Mouse (Mus musculus) embryonic facial prominence, embryonic 15.5 days (tissue): ENCODE measurements around the gene Aurkaip1. TPM values are rescaled to one million over a fixed set of nuclear protein-coding genes. Genes with fewer than 3 reads are reported as not detected.

ENCODE experiments used
- ATAC-seq: fragments of 200-750 bp; cut with Nextera tagmentation; 2 replicates; pipeline ENCODE4 v1.8.0; 2017; ENCODE audit warnings: low read depth, moderate TSS enrichment; ENCODE audit not compliant: insufficient number of reproducible peaks, low FRiP score, low TSS enrichment
- H3K27ac ChIP-seq: fragments of 300-500 bp; sonication (generic); replicated peaks from 2 replicates; pipeline ENCODE4 v1.5.1; 2015; ENCODE audit warnings: mild to moderate bottlenecking, inconsistent platforms
- H3K27me3 ChIP-seq: fragments of 300-500 bp; sonication (generic); 2 replicates; pipeline ENCODE4 v1.6.1; 2015; ENCODE audit warnings: inconsistent platforms
- H3K36me3 ChIP-seq: fragments of 300-500 bp; sonication (generic); 2 replicates; pipeline ENCODE4 v1.6.1; 2015; ENCODE audit warnings: mild to moderate bottlenecking, inconsistent platforms
- H3K4me1 ChIP-seq: fragments of 300-500 bp; sonication (generic); 2 replicates; pipeline ENCODE4 v1.6.1; 2015; ENCODE audit warnings: inconsistent platforms
- H3K4me2 ChIP-seq: fragments of 300-500 bp; sonication (generic); replicated peaks from 2 replicates; pipeline ENCODE4 v1.6.1; 2015; ENCODE audit warnings: mild to moderate bottlenecking, inconsistent platforms
- H3K4me3 ChIP-seq: fragments of 300-500 bp; sonication (generic); replicated peaks from 2 replicates; pipeline ENCODE4 v1.5.1; 2015; ENCODE audit warnings: mild to moderate bottlenecking, inconsistent platforms
- H3K9ac ChIP-seq: fragments of 300-500 bp; sonication (generic); 2 replicates; pipeline ENCODE4 v1.6.1; 2015; ENCODE audit warnings: inconsistent platforms
- H3K9me3 ChIP-seq: fragments of 300-500 bp; sonication (generic); replicated peaks from 2 replicates; pipeline ENCODE4 v1.6.1; 2016; ENCODE audit warnings: inconsistent platforms
- WGBS: fragments of 180-500 bp; shearing (Covaris S2); methylation state at CpG from one replicate; pipeline ENCODE4 v1.1.7; 2015; 5-methylcytosine and 5-hydroxymethylcytosine counted together
- polyA plus RNA-seq: library from polyadenylated mRNA; unstranded; fragments of >200 nt; fragmentation: Nextera tagmentation; extraction: Ambion mirVana; gene quantifications from 2 replicates; pipeline ENCODE4 v1.2.1, GENCODE M21; 2015

Gene Aurkaip1
- polyA plus RNA-seq, 1 experiment from 2014 or later: 142 TPM

- Histone ChIP-seq H3K4me3 (peak overlapping the region; percentile 55), H3K36me3 (peaks cover 17% of the 10 kb centered on the region), H3K4me1 (peaks cover 49% of the 10 kb centered on the region), H3K27me3 (no peaks in the 10 kb centered on the region), H3K27ac (no peak overlapping the region), H3K9me3 (no peaks in the 10 kb centered on the region), H3K4me2 (peak overlapping the region; percentile 91), H3K9ac (no peak overlapping the region)
- no peak for ATAC-seq
- WGBS: 41% methylated on average over 38 of the region's 38 CpGs
Measured at GRCm38 (mm10) chr4:155841651-155842270, 10.7 kb downstream of the Aurkaip1 start.

DNA sequence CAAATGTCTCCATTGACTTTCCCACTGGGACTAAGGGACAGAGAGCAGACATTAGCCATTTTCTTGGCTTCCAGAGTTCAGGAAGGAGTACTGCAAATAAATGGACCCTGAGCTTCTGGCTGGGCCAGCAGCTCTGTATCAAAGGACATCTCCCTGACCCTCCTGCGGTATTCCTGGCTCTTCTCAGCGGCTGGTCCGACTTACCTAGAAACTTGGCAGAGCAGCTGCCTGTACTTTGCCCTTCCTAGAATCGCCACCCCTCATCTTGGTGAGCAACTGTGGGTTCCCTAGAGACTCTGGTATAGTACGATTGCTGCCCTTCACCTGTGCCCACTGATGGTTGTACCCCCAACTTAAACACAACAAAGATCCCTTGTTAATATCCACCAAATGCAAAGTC lies 12.2 kb downstream of the Aurkaip1 start:
- 93% methylated on average over 5 of the region's 5 CpGs for WGBS
- no peaks in the 10 kb centered on the region for H3K27me3 ChIP-seq
- peaks cover 45% of the 10 kb centered on the region for H3K4me1 ChIP-seq
- H3K9me3 ChIP-seq: no peaks in the 10 kb centered on the region
- H3K9ac ChIP-seq: no peak overlapping the region
- no peak overlapping the region for H3K27ac ChIP-seq
- H3K4me2 ChIP-seq: no peak overlapping the region
- H3K36me3 ChIP-seq: peaks cover 17% of the 10 kb centered on the region
- ATAC-seq: no peak
- no peak overlapping the region for H3K4me3 ChIP-seq

- ATAC-seq: peak; percentile 89
- H3K4me3 ChIP-seq: peak within 1 kb of the TSS; percentile 84
- H3K9ac ChIP-seq: peak within 1 kb of the TSS; percentile 84
- no peaks in the 10 kb centered on the region for H3K27me3 ChIP-seq
- peak within 1 kb of the TSS; percentile 93 for H3K4me2 ChIP-seq
- H3K9me3 ChIP-seq: no peaks in the 10 kb centered on the region
- WGBS: 3% methylated on average over 48 of the region's 65 CpGs
- peaks cover 32% of the 10 kb centered on the region for H3K4me1 ChIP-seq
- H3K27ac ChIP-seq: peak within 1 kb of the TSS; percentile 79
- H3K36me3 ChIP-seq: peaks cover 17% of the 10 kb centered on the region
Measured at GRCm38 (mm10) chr4:155846871-155847578, 16.0 kb downstream of the Aurkaip1 start, which contains the start of gene Dvl1. Gene Dvl1 (plus strand): TSS chr4:155847402.

DNA sequence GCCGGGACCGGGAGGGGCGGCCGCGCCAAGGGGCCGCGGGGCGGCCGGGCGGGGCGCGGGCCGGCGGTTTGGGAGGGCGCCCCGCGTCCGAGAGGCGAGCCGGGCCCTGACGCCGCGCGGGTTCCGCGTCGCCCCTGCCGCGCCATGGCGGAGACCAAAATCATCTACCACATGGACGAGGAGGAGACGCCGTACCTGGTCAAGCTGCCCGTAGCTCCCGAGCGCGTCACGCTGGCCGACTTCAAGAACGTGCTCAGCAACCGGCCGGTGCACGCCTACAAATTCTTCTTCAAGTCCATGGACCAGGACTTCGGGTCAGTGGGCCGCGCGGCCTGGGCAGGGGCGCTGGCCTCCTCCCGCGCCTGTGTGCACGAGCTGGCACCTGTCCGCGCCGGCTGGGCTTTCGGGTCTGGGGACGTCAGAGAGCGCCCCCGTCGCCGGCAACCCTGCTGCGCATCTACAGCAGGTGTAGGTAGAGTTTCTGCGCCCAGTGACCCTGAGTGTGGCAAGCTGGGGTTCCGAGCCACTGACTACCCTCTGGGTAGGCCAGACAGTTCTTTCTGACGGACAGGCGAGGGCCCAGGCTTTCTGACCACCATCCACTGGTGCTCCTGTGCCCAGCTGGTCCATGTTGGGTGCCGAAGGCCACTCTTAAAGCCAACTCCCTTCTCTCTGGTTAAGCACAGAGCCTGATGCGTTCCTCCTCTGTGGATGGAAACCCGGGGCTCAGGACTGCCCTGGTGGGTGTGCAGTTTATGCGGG lies 16.7 kb downstream of the Aurkaip1 start:
- ATAC-seq: peak; percentile 5; the same call in 1 of the 2 replicates
- peaks cover 32% of the 10 kb centered on the region for H3K4me1 ChIP-seq
- no peaks in the 10 kb centered on the region for H3K9me3 ChIP-seq
- H3K4me3 ChIP-seq: peak overlapping the region; percentile 84
- peak overlapping the region; percentile 84 for H3K9ac ChIP-seq
- 1% methylated on average over 62 of the region's 69 CpGs for WGBS
- no peaks in the 10 kb centered on the region for H3K27me3 ChIP-seq
- peaks cover 12% of the 10 kb centered on the region for H3K36me3 ChIP-seq
- H3K4me2 ChIP-seq: peak overlapping the region; percentile 93
- peak overlapping the region; percentile 48 for H3K27ac ChIP-seq

DNA sequence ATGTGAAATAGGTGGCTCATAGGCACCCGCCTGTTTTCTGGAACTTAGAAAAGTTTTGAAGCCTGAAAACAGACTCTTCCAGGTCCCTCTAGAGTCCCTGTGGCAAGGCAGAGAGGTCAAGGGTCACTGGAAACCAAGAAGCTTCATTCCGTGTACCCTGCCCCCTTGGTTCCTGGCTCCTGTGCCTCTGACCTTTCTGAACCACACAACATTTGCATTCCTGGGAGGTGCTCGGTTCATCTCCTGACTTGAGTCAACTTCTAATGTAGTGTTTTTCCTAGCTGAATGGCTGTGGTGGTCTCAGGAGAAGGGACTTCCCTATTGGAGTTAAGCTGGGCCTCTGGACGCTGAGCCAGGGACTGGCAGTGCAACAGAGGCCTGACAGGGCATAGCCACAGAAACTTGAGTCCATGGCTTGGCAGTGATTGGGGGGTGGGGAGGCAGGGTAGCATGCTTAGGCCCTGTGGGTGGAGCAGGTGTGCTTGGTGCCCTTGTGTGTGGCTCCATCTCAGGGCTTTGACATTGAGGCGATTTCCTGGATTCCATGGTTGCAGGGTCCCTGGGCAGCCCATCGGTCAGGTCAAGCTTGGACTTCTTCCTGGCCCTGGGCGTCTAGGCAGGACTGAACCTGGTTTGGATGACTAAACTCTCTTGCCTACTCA lies 17.5 kb downstream of the Aurkaip1 start:
- H3K27me3 ChIP-seq: no peaks in the 10 kb centered on the region
- H3K9ac ChIP-seq: peak overlapping the region; percentile 84; the same call in 1 of the 2 replicates
- no peaks in the 10 kb centered on the region for H3K9me3 ChIP-seq
- peaks cover 10% of the 10 kb centered on the region for H3K36me3 ChIP-seq
- peaks cover 32% of the 10 kb centered on the region for H3K4me1 ChIP-seq
- no peak for ATAC-seq
- WGBS: 58% methylated on average over 7 of the region's 7 CpGs
- peak overlapping the region; percentile 84 for H3K4me3 ChIP-seq
- no peak overlapping the region for H3K27ac ChIP-seq
- H3K4me2 ChIP-seq: peak overlapping the region; percentile 93

DNA sequence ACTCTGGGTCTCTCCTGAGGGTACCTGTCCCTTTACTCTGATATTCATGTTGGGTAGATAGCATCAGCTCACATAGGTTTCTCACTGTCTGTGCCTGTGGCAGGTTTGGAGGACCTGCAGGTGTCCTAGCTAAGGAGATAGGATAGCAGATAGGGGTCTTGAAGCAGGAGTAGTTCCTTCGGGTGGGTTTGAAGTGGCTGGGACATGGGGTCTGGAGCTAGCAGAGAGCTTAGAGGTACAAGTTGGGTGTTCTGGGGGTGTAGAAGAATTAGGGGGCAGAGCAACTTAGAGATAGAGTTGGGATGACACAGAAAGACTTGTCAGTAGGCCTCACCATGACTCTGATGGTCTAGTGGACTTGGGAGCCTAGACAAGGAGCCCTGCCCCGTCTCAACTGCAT lies 18.3 kb downstream of the Aurkaip1 start:
- H3K27ac ChIP-seq: no peak overlapping the region
- no peaks in the 10 kb centered on the region for H3K27me3 ChIP-seq
- no peak overlapping the region for H3K9ac ChIP-seq
- 87% methylated on average over 2 of the region's 2 CpGs for WGBS
- H3K36me3 ChIP-seq: peaks cover 9% of the 10 kb centered on the region
- no peak overlapping the region for H3K4me2 ChIP-seq
- peaks cover 32% of the 10 kb centered on the region for H3K4me1 ChIP-seq
- H3K4me3 ChIP-seq: no peak overlapping the region
- H3K9me3 ChIP-seq: no peaks in the 10 kb centered on the region
- no peak for ATAC-seq

- no peak overlapping the region for H3K27ac ChIP-seq
- no peak overlapping the region for H3K4me3 ChIP-seq
- no peaks in the 10 kb centered on the region for H3K9me3 ChIP-seq
- no peak overlapping the region for H3K9ac ChIP-seq
- no peak overlapping the region for H3K4me2 ChIP-seq
- H3K4me1 ChIP-seq: peaks cover 32% of the 10 kb centered on the region
- no peaks in the 10 kb centered on the region for H3K27me3 ChIP-seq
- no peak for ATAC-seq
- WGBS: 93% methylated on average over 3 of the region's 3 CpGs
- H3K36me3 ChIP-seq: peaks cover 15% of the 10 kb centered on the region
Measured at GRCm38 (mm10) chr4:155849792-155850451, 18.9 kb downstream of the Aurkaip1 start.

GRCm38 (mm10) chr4:155851368-155851767 lies 20.3 kb downstream of the Aurkaip1 start:
- Histone ChIP-seq H3K4me3 (no peak overlapping the region), H3K36me3 (peaks cover 29% of the 10 kb centered on the region), H3K27ac (no peak overlapping the region), H3K4me1 (peaks cover 32% of the 10 kb centered on the region), H3K9me3 (no peaks in the 10 kb centered on the region), H3K4me2 (no peak overlapping the region), H3K9ac (no peak overlapping the region), H3K27me3 (no peaks in the 10 kb centered on the region)
- WGBS: 88% methylated on average over 3 of the region's 3 CpGs
- no peak for ATAC-seq

GRCm38 (mm10) chr4:155851951-155852411 lies 20.9 kb downstream of the Aurkaip1 start:
- 57% methylated on average over 2 of the region's 2 CpGs for WGBS
- no peak for ATAC-seq
- peaks cover 26% of the 10 kb centered on the region for H3K4me1 ChIP-seq

GRCm38 (mm10) chr4:155853421-155853820 lies 22.3 kb downstream of the Aurkaip1 start:
- WGBS: 91% methylated on average over 9 of the region's 9 CpGs
- no peak for ATAC-seq
- Histone ChIP-seq H3K4me2 (no peak overlapping the region), H3K36me3 (peaks cover 48% of the 10 kb centered on the region), H3K4me1 (peaks cover 19% of the 10 kb centered on the region), H3K27ac (no peak overlapping the region), H3K9me3 (no peaks in the 10 kb centered on the region), H3K27me3 (no peaks in the 10 kb centered on the region), H3K9ac (no peak overlapping the region), H3K4me3 (no peak overlapping the region)

More at GRCm38 (mm10) chr4:155851951-155852411, 20.9 kb downstream of the Aurkaip1 start:
- no peak overlapping the region for H3K27ac ChIP-seq
- no peaks in the 10 kb centered on the region for H3K27me3 ChIP-seq
- H3K36me3 ChIP-seq: peaks cover 33% of the 10 kb centered on the region
- no peaks in the 10 kb centered on the region for H3K9me3 ChIP-seq
- H3K4me3 ChIP-seq: no peak overlapping the region
- H3K9ac ChIP-seq: no peak overlapping the region
- no peak overlapping the region for H3K4me2 ChIP-seq
